ENCODE assay signal across 17 mouse cellular contexts in the genomic region with DNA sequence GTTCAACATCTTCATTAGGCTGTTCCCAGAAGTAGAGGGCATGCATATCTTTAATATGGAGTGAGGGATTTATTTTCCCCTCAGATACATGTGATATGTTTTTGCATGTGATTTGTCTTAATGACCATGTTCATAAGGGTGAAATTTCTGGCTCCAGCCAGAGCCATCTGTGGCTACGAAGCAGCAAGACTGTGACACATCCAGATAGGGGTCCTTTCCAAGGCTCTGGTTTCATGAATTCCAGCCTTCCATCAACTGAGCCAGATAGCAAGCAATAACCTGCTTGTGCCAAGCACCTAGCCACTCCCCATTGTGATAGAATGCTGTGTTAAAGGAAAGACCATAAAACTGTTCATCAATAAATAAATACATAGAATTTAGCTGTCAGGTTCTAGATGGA.
DNase-seq lines count a peak whose midpoint lies in the region; ATAC-seq and TF ChIP-seq lines count a peak whose summit lies in the region.
"Had no signal": no experiment of that assay in that cellular context is flagged by ENCODE, and none has a peak within 500 bp of the region (broad histone marks: within the 10 kb centered on the region; RNA-seq: fewer than 3 reads in every experiment).

No protein-coding gene starts in this region.

- TF ChIP-seq CTCF in hindbrain, postnatal 0 days (IDR thresholded peaks at IDR 0.05; ENCODE audit: low read depth) = no peak
- no peak for TF ChIP-seq CTCF in midbrain, postnatal 0 days (IDR thresholded peaks at IDR 0.05)

- H3K9me3 ChIP-seq in hindbrain, postnatal 0 days (ENCODE audit: low read length) = no peaks in the 10 kb centered on the region
- H3K9me3 ChIP-seq in hindbrain, embryonic 12.5 days (replicated peaks) = no peaks in the 10 kb centered on the region
- H3K9me3 ChIP-seq in midbrain, postnatal 0 days (ENCODE audit: low read length) = no peaks in the 10 kb centered on the region
- no peaks in the 10 kb centered on the region for H3K9me3 ChIP-seq in midbrain, embryonic 13.5 days
- H3K9me3 ChIP-seq: embryonic facial prominence, embryonic 13.5 days; forebrain, embryonic 13.5 days; forebrain, embryonic 15.5 days had no signal

- H3K4me3 ChIP-seq in hindbrain, postnatal 0 days (ENCODE audit: low read length) = no peak overlapping the region
- no peak overlapping the region for H3K4me3 ChIP-seq in hindbrain, embryonic 12.5 days
- H3K4me3 ChIP-seq in midbrain, postnatal 0 days (ENCODE audit: low read depth, low read length) = no peak overlapping the region
- no peak overlapping the region for H3K4me3 ChIP-seq in midbrain, embryonic 13.5 days (replicated peaks)
- H3K4me3 ChIP-seq: embryonic facial prominence, embryonic 13.5 days; forebrain, embryonic 13.5 days; forebrain, embryonic 15.5 days had no signal

- WGBS in hindbrain, postnatal 0 days = 38% methylated on average over 1 of the region's 1 CpGs
- 88% methylated on average over 1 of the region's 1 CpGs for WGBS in hindbrain, embryonic 12.5 days
- WGBS in midbrain, postnatal 0 days = 79% methylated on average over 1 of the region's 1 CpGs
- 90% methylated on average over 1 of the region's 1 CpGs for WGBS in midbrain, embryonic 13.5 days

- H3K27me3 ChIP-seq in hindbrain, postnatal 0 days (ENCODE audit: insufficient read depth, low read length) = no peaks in the 10 kb centered on the region
- no peaks in the 10 kb centered on the region for H3K27me3 ChIP-seq in hindbrain, embryonic 12.5 days
- no peaks in the 10 kb centered on the region for H3K27me3 ChIP-seq in midbrain, postnatal 0 days (ENCODE audit: insufficient read depth, low read length)
- H3K27me3 ChIP-seq in midbrain, embryonic 13.5 days = no peaks in the 10 kb centered on the region
- H3K27me3 ChIP-seq: embryonic facial prominence, embryonic 13.5 days; forebrain, embryonic 13.5 days; forebrain, embryonic 15.5 days had no signal

- H3K4me1 ChIP-seq in hindbrain, postnatal 0 days (ENCODE audit: insufficient read depth, low read length) = no peaks in the 10 kb centered on the region
- H3K4me1 ChIP-seq in hindbrain, embryonic 12.5 days = no peaks in the 10 kb centered on the region
- no peaks in the 10 kb centered on the region for H3K4me1 ChIP-seq in midbrain, postnatal 0 days (ENCODE audit: insufficient read depth, low read length)
- no peaks in the 10 kb centered on the region for H3K4me1 ChIP-seq in midbrain, embryonic 13.5 days (replicated peaks)
- H3K4me1 ChIP-seq: embryonic facial prominence, embryonic 13.5 days; forebrain, embryonic 13.5 days; forebrain, embryonic 15.5 days had no signal

- no peaks in the 10 kb centered on the region for H3K36me3 ChIP-seq in hindbrain, postnatal 0 days (ENCODE audit: insufficient read depth, low read length)
- H3K36me3 ChIP-seq in hindbrain, embryonic 12.5 days = no peaks in the 10 kb centered on the region
- no peaks in the 10 kb centered on the region for H3K36me3 ChIP-seq in midbrain, postnatal 0 days (ENCODE audit: insufficient read depth, low read length)
- no peaks in the 10 kb centered on the region for H3K36me3 ChIP-seq in midbrain, embryonic 13.5 days
- H3K36me3 ChIP-seq: embryonic facial prominence, embryonic 13.5 days; forebrain, embryonic 15.5 days had no signal

- H3K9ac ChIP-seq in hindbrain, postnatal 0 days (replicated peaks; ENCODE audit: low read length) = no peak overlapping the region
- H3K9ac ChIP-seq in hindbrain, embryonic 12.5 days = no peak overlapping the region
- no peak overlapping the region for H3K9ac ChIP-seq in midbrain, postnatal 0 days (replicated peaks; ENCODE audit: low read length, poor library complexity, severe bottlenecking)
- no peak overlapping the region for H3K9ac ChIP-seq in midbrain, embryonic 13.5 days (replicated peaks)
- H3K9ac ChIP-seq: embryonic facial prominence, embryonic 13.5 days; forebrain, embryonic 13.5 days; forebrain, embryonic 15.5 days; forebrain, postnatal 0 days had no signal

- no peak overlapping the region for H3K27ac ChIP-seq in hindbrain, postnatal 0 days
- no peak overlapping the region for H3K27ac ChIP-seq in hindbrain, embryonic 12.5 days
- no peak overlapping the region for H3K27ac ChIP-seq in midbrain, postnatal 0 days (ENCODE audit: low read depth, low read length)
- no peak overlapping the region for H3K27ac ChIP-seq in midbrain, embryonic 13.5 days
- H3K27ac ChIP-seq: embryonic facial prominence, embryonic 13.5 days; forebrain, embryonic 13.5 days; forebrain, embryonic 15.5 days had no signal

- H3K4me2 ChIP-seq in hindbrain, postnatal 0 days (ENCODE audit: low read depth, low read length) = no peak overlapping the region
- H3K4me2 ChIP-seq in hindbrain, embryonic 12.5 days (replicated peaks) = no peak overlapping the region
- H3K4me2 ChIP-seq in midbrain, postnatal 0 days (ENCODE audit: low read depth, low read length, poor library complexity, severe bottlenecking) = no peak overlapping the region
- no peak overlapping the region for H3K4me2 ChIP-seq in midbrain, embryonic 13.5 days (replicated peaks)
- H3K4me2 ChIP-seq: embryonic facial prominence, embryonic 13.5 days; forebrain, embryonic 13.5 days; forebrain, embryonic 15.5 days had no signal

- peak; percentile 40 to 58 for DNase-seq in cerebellum, postnatal 14 days
- DNase-seq in cerebellum, postnatal 36 days = no peak
- peak; percentile 37 for DNase-seq in hindbrain, postnatal 0 days (ENCODE audit: low spot score)
- DNase-seq in midbrain, postnatal 0 days (ENCODE audit: low spot score) = peak; percentile 48
- DNase-seq: adrenal gland, adult 2 months; adrenal gland, postnatal 10 days; adrenal gland, postnatal 25 days; cerebellum, adult 18-20 months; cerebellum, adult 8-10 months; cerebellum, adult 9-11 months; forebrain, postnatal 0 days had no signal

- no peak for ATAC-seq in hindbrain, postnatal 0 days
- ATAC-seq in hindbrain, embryonic 12.5 days (ENCODE audit: low FRiP score) = no peak
- ATAC-seq in midbrain, postnatal 0 days (ENCODE audit: low FRiP score) = no peak
- ATAC-seq in midbrain, embryonic 13.5 days = no peak
- ATAC-seq in inflammation-experienced regulatory T-cells, adult 6 months = no peak
- ATAC-seq: forebrain, embryonic 13.5 days; forebrain, embryonic 15.5 days; forebrain, postnatal 0 days had no signal

Comparison
In these comparisons a context has a peak if more than half of its experiments do, and no peak if none do; other contexts are left out.
1. DNase-seq: peak in cerebellum, postnatal 14 days (2 of 2), hindbrain, postnatal 0 days (single experiment) and midbrain, postnatal 0 days (single experiment); none in cerebellum, postnatal 36 days (0 of 2).